Mouse (Mus musculus) liver, adult 2 months (tissue): ENCODE results near the gene Cd101.

Experiments used
- CTCF ChIP-seq: fragments of 200-500 bp; IDR thresholded peaks from 2 replicates; pipeline ENCODE4 v1.5.1; 2011; ENCODE audit warnings: low read depth, low read length, control low read depth
- POLR2A ChIP-seq: fragments of 200-500 bp; IDR thresholded peaks from 2 replicates; pipeline ENCODE4 v1.6.1; 2011; ENCODE audit warnings: low read length, control low read depth; ENCODE audit not compliant: insufficient read depth; ENCODE audit errors: extremely low read depth

DNA sequence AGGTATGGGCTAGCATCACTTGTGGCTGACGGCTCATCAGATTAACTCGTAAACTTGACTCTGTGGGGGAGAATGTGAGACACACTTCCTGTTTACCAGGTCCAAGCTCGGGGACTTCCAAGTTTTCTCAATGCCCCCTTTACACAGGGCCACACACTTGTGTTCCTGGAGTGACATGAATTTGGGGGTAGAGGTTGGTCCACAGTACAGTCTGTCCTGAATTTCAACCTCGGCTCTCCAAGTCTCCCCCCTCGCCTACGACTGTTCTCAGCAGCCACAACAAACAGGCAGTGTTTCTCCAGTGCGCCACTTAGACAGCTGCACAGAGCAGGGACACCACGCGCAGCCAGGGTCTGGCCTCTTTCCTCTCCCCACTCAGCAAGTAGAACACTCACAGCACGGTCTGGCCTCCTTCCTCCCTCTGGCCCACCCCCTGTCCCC lies 17.2 kb downstream of the Cd101 start:
- no peak for TF ChIP-seq CTCF
- TF ChIP-seq POLR2A = no peak
